15 mouse cellular contexts compared by ENCODE assay signal in the genomic region with DNA sequence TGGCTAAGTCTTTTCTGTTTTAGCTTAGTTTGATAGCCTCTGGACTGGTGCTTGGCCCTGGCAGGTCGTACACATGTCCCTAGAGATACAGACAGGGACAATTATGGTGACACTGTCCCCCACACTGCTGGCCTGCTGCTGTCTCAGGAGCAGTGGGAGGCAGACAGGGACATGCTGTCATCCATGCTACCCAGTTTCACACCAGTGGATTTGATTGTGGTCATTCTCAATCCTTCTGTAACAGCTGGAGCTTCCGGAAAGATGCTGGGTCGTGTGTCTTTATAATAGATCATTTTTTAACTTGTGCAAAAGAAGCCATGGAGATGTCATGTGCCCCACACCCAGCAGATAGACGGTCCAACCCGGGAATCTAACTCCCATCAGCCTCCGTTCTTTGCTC.
"Had no signal": no experiment of that assay in that cellular context is flagged by ENCODE, and none has a peak within 500 bp of the region (broad histone marks: within the 10 kb centered on the region; RNA-seq: fewer than 3 reads in every experiment).

No protein-coding gene starts in this region.

- H3K4me1 ChIP-seq: midbrain, embryonic 13.5 days had no signal

- H3K9me3 ChIP-seq: kidney, embryonic 15.5 days; limb, embryonic 12.5 days; liver, embryonic 13.5 days; midbrain, embryonic 13.5 days had no signal

- DNase-seq: kidney, adult 8-10 months; kidney, postnatal 10 days; kidney, postnatal 36 days; layer of hippocampus, postnatal 36 days; liver, embryonic 13.5 days; lung, adult 2 months; lung, postnatal 14 days; lung, postnatal 4 days; thymus, adult 18-20 months; thymus, postnatal 4 days had no signal

- H3K9ac ChIP-seq: kidney, embryonic 15.5 days; limb, embryonic 12.5 days; liver, embryonic 13.5 days; midbrain, embryonic 13.5 days had no signal

- H3K4me3 ChIP-seq: kidney, embryonic 15.5 days; left cerebral cortex, adult 2 months; limb, embryonic 12.5 days; liver, embryonic 13.5 days; midbrain, embryonic 13.5 days had no signal

- ATAC-seq: midbrain, embryonic 13.5 days; midbrain, embryonic 16.5 days had no signal

- H3K36me3 ChIP-seq: kidney, embryonic 15.5 days; limb, embryonic 12.5 days; liver, embryonic 13.5 days; midbrain, embryonic 13.5 days had no signal

- H3K27me3 ChIP-seq: kidney, embryonic 15.5 days; limb, embryonic 12.5 days; midbrain, embryonic 13.5 days had no signal

- H3K4me2 ChIP-seq: kidney, embryonic 15.5 days; limb, embryonic 12.5 days; liver, embryonic 13.5 days; midbrain, embryonic 13.5 days had no signal

- H3K27ac ChIP-seq: kidney, embryonic 15.5 days; left cerebral cortex, adult 2 months; liver, embryonic 13.5 days; midbrain, embryonic 13.5 days had no signal
